Mouse (Mus musculus): Measurements from ENCODE around the gene Palm2. TPM values are rescaled to one million over a fixed set of nuclear protein-coding genes. Genes with fewer than 3 reads are reported as not detected.

Palm2 gene
- polyA plus RNA-seq, 1 experiment = 5.2 TPM

- Histone ChIP-seq H3K36me3 (ENCODE audit: control insufficient read depth, insufficient read depth) (no peaks in the 10 kb centered on the region), H3ac (ENCODE audit: control insufficient read depth, insufficient read length) (no peak overlapping the region), H3K4me3 (no peak overlapping the region), H3K27me3 (ENCODE audit: control insufficient read depth, insufficient read depth, insufficient read length) (no peaks in the 10 kb centered on the region), H3K79me2 (ENCODE audit: control insufficient read depth, insufficient read depth) (no peaks in the 10 kb centered on the region), H3K4me2 (ENCODE audit: low read depth) (no peak overlapping the region)
- no peak for TF ChIP-seq MAX (IDR thresholded peaks at IDR 0.05; ENCODE audit: low read depth)
- no peak for TF ChIP-seq MYOD1 (IDR thresholded peaks at IDR 0.05; ENCODE audit: control insufficient read depth in 1 of 3, insufficient read length in 2 of 3, low read depth in 2 of 3)
- no peak for TF ChIP-seq SRF (IDR thresholded peaks at IDR 0.05; ENCODE audit: control insufficient read depth, insufficient read length, low read depth)
- no peak for TF ChIP-seq REST (IDR thresholded peaks at IDR 0.05; ENCODE audit: insufficient read depth, insufficient read length)
- no peak for TF ChIP-seq E2F4 (IDR thresholded peaks at IDR 0.05; ENCODE audit: insufficient read depth)
- no peak for TF ChIP-seq POLR2AphosphoS2 (IDR thresholded peaks at IDR 0.05; ENCODE audit: insufficient read length, low read depth)
- no peak for TF ChIP-seq CEBPB (IDR thresholded peaks at IDR 0.05; ENCODE audit: insufficient read depth, poor library complexity, severe bottlenecking)
- no peak for TF ChIP-seq TCF12 (IDR thresholded peaks at IDR 0.05; ENCODE audit: insufficient read depth, poor library complexity, severe bottlenecking)
- no peak for TF ChIP-seq POLR2A (IDR thresholded peaks at IDR 0.05; ENCODE audit: insufficient read length, low read depth)
- TF ChIP-seq TCF3 (IDR thresholded peaks at IDR 0.05; ENCODE audit: insufficient read length, low read depth) = no peak
- TF ChIP-seq USF1 (IDR thresholded peaks at IDR 0.05; ENCODE audit: low read depth) = no peak
- no peak for TF ChIP-seq MYOG (IDR thresholded peaks at IDR 0.05; ENCODE audit: control insufficient read depth in 1 of 3, insufficient read depth in 1 of 3, insufficient read length in 2 of 3, low read depth in 2 of 3)
Measured at GRCm38 (mm10) chr4:57504792-57505191, 70.7 kb downstream of the Palm2 start.

- Histone ChIP-seq H3K36me3 (ENCODE audit: control insufficient read depth, insufficient read depth) (no peaks in the 10 kb centered on the region), H3K79me2 (ENCODE audit: control insufficient read depth, insufficient read depth) (no peaks in the 10 kb centered on the region), H3K4me3 (no peak overlapping the region), H3K4me2 (ENCODE audit: low read depth) (no peak overlapping the region), H3ac (ENCODE audit: control insufficient read depth, insufficient read length) (no peak overlapping the region), H3K27me3 (ENCODE audit: control insufficient read depth, insufficient read depth, insufficient read length) (no peaks in the 10 kb centered on the region)
- TF ChIP-seq TCF3 (IDR thresholded peaks at IDR 0.05; ENCODE audit: insufficient read length, low read depth) (no peak), REST (IDR thresholded peaks at IDR 0.05; ENCODE audit: insufficient read depth, insufficient read length) (no peak), TCF12 (IDR thresholded peaks at IDR 0.05; ENCODE audit: insufficient read depth, poor library complexity, severe bottlenecking) (no peak), CEBPB (IDR thresholded peaks at IDR 0.05; ENCODE audit: insufficient read depth, poor library complexity, severe bottlenecking) (no peak), POLR2AphosphoS2 (IDR thresholded peaks at IDR 0.05; ENCODE audit: insufficient read length, low read depth) (no peak), MAX (IDR thresholded peaks at IDR 0.05; ENCODE audit: low read depth) (no peak), POLR2A (IDR thresholded peaks at IDR 0.05; ENCODE audit: insufficient read length, low read depth) (no peak), MYOG (IDR thresholded peaks at IDR 0.05; ENCODE audit: control insufficient read depth in 1 of 3, insufficient read depth in 1 of 3, insufficient read length in 2 of 3, low read depth in 2 of 3) (no peak), E2F4 (IDR thresholded peaks at IDR 0.05; ENCODE audit: insufficient read depth) (no peak), USF1 (IDR thresholded peaks at IDR 0.05; ENCODE audit: low read depth) (no peak), SRF (IDR thresholded peaks at IDR 0.05; ENCODE audit: control insufficient read depth, insufficient read length, low read depth) (no peak), MYOD1 (IDR thresholded peaks at IDR 0.05; ENCODE audit: control insufficient read depth in 1 of 3, insufficient read length in 2 of 3, low read depth in 2 of 3) (no peak)
Measured at GRCm38 (mm10) chr4:57510576-57510975, 76.5 kb downstream of the Palm2 start.

GRCm38 (mm10) chr4:57511734-57512133, 77.7 kb downstream of the Palm2 start:
- Histone ChIP-seq H3K4me3 (no peak overlapping the region), H3K79me2 (ENCODE audit: control insufficient read depth, insufficient read depth) (no peaks in the 10 kb centered on the region), H3K36me3 (ENCODE audit: control insufficient read depth, insufficient read depth) (no peaks in the 10 kb centered on the region), H3K27me3 (ENCODE audit: control insufficient read depth, insufficient read depth, insufficient read length) (no peaks in the 10 kb centered on the region), H3ac (ENCODE audit: control insufficient read depth, insufficient read length) (no peak overlapping the region), H3K4me2 (ENCODE audit: low read depth) (no peak overlapping the region)
- no peak for TF ChIP-seq USF1 (IDR thresholded peaks at IDR 0.05; ENCODE audit: low read depth)
- no peak for TF ChIP-seq TCF12 (IDR thresholded peaks at IDR 0.05; ENCODE audit: insufficient read depth, poor library complexity, severe bottlenecking)
- no peak for TF ChIP-seq POLR2AphosphoS2 (IDR thresholded peaks at IDR 0.05; ENCODE audit: insufficient read length, low read depth)
- no peak for TF ChIP-seq MYOG (IDR thresholded peaks at IDR 0.05; ENCODE audit: control insufficient read depth in 1 of 3, insufficient read depth in 1 of 3, insufficient read length in 2 of 3, low read depth in 2 of 3)
- TF ChIP-seq POLR2A (IDR thresholded peaks at IDR 0.05; ENCODE audit: insufficient read length, low read depth) = no peak
- TF ChIP-seq MYOD1 (IDR thresholded peaks at IDR 0.05; ENCODE audit: control insufficient read depth in 1 of 3, insufficient read length in 2 of 3, low read depth in 2 of 3) = no peak
- no peak for TF ChIP-seq TCF3 (IDR thresholded peaks at IDR 0.05; ENCODE audit: insufficient read length, low read depth)

GRCm38 (mm10) chr4:57513241-57513933, 79.3 kb downstream of the Palm2 start:
- no peaks in the 10 kb centered on the region for H3K27me3 ChIP-seq (ENCODE audit: control insufficient read depth, insufficient read depth, insufficient read length)
- no peak overlapping the region for H3K4me2 ChIP-seq (ENCODE audit: low read depth)
- H3K36me3 ChIP-seq (ENCODE audit: control insufficient read depth, insufficient read depth) = no peaks in the 10 kb centered on the region
- no peak overlapping the region for H3ac ChIP-seq (ENCODE audit: control insufficient read depth, insufficient read length)
- H3K79me2 ChIP-seq (ENCODE audit: control insufficient read depth, insufficient read depth) = no peaks in the 10 kb centered on the region
- no peak for TF ChIP-seq TCF12 (IDR thresholded peaks at IDR 0.05; ENCODE audit: insufficient read depth, poor library complexity, severe bottlenecking)
- TF ChIP-seq MYOD1 (IDR thresholded peaks at IDR 0.05; ENCODE audit: control insufficient read depth in 1 of 3, insufficient read length in 2 of 3, low read depth in 2 of 3) = no peak
- TF ChIP-seq POLR2AphosphoS2 (IDR thresholded peaks at IDR 0.05; ENCODE audit: insufficient read length, low read depth) = no peak
- no peak for TF ChIP-seq CEBPB (IDR thresholded peaks at IDR 0.05; ENCODE audit: insufficient read depth, poor library complexity, severe bottlenecking)
- TF ChIP-seq SRF (IDR thresholded peaks at IDR 0.05; ENCODE audit: control insufficient read depth, insufficient read length, low read depth) = no peak
- no peak for TF ChIP-seq USF1 (IDR thresholded peaks at IDR 0.05; ENCODE audit: low read depth)
- TF ChIP-seq TCF3 (IDR thresholded peaks at IDR 0.05; ENCODE audit: insufficient read length, low read depth) = no peak
- no peak for TF ChIP-seq REST (IDR thresholded peaks at IDR 0.05; ENCODE audit: insufficient read depth, insufficient read length)
- no peak for TF ChIP-seq MYOG (IDR thresholded peaks at IDR 0.05; ENCODE audit: control insufficient read depth in 1 of 3, insufficient read depth in 1 of 3, insufficient read length in 2 of 3, low read depth in 2 of 3)
- TF ChIP-seq POLR2A (IDR thresholded peaks at IDR 0.05; ENCODE audit: insufficient read length, low read depth) = no peak
- H3K4me3 ChIP-seq = no peak overlapping the region

Measured in myocyte (in vitro differentiated cells).